Mouse (Mus musculus) embryonic fibroblast, embryonic 13.5 days (primary cell): ENCODE measurements around the gene Kyat1. TPM values are rescaled to one million over a fixed set of nuclear protein-coding genes. Genes with fewer than 3 reads are reported as not detected.
A peak's percentile ranks its signal among the peaks of the same experiment; 100 is the strongest.
"Not testable (repeated sequence)": the region's sequence is repeated elsewhere in the genome, so short reads cannot be mapped to it uniquely, and the experiment has no call there.

Experiments
- H3K27ac ChIP-seq: 2 replicates; pipeline ENCODE4 v1.5.1; 2012; ENCODE audit warnings: low read length, control low read depth, inconsistent platforms; ENCODE audit not compliant: insufficient read depth
- H3K4me1 ChIP-seq: 2 replicates; pipeline ENCODE4 v1.6.1; 2011; ENCODE audit warnings: low read length; ENCODE audit not compliant: control insufficient read depth, insufficient read depth
- H3K4me3 ChIP-seq: 2 replicates; pipeline ENCODE4 v1.5.1; 2011; ENCODE audit warnings: mild to moderate bottlenecking, control low read depth, low read length; ENCODE audit not compliant: insufficient read depth
- CTCF ChIP-seq: IDR thresholded peaks from 2 replicates; pipeline ENCODE4 v1.5.1; 2011; ENCODE audit warnings: mild to moderate bottlenecking, control low read depth, low read length, moderate library complexity, borderline replicate concordance; ENCODE audit not compliant: insufficient read depth
- POLR2A ChIP-seq: IDR thresholded peaks from 2 replicates; pipeline ENCODE4 v1.6.1; 2011; ENCODE audit warnings: low read depth, mild to moderate bottlenecking, control low read depth, low read length, moderate library complexity
- polyA plus RNA-seq: library from polyadenylated mRNA; stranded (reverse); fragments of >200 nt; gene quantifications from 2 replicates; pipeline ENCODE4 v1.2.4, GENCODE M21; 2011; ENCODE audit warnings: low read depth; ENCODE audit not compliant: missing spikeins, insufficient read length

Gene Kyat1
- polyA plus RNA-seq, 1 experiment: 5.2 TPM

DNA sequence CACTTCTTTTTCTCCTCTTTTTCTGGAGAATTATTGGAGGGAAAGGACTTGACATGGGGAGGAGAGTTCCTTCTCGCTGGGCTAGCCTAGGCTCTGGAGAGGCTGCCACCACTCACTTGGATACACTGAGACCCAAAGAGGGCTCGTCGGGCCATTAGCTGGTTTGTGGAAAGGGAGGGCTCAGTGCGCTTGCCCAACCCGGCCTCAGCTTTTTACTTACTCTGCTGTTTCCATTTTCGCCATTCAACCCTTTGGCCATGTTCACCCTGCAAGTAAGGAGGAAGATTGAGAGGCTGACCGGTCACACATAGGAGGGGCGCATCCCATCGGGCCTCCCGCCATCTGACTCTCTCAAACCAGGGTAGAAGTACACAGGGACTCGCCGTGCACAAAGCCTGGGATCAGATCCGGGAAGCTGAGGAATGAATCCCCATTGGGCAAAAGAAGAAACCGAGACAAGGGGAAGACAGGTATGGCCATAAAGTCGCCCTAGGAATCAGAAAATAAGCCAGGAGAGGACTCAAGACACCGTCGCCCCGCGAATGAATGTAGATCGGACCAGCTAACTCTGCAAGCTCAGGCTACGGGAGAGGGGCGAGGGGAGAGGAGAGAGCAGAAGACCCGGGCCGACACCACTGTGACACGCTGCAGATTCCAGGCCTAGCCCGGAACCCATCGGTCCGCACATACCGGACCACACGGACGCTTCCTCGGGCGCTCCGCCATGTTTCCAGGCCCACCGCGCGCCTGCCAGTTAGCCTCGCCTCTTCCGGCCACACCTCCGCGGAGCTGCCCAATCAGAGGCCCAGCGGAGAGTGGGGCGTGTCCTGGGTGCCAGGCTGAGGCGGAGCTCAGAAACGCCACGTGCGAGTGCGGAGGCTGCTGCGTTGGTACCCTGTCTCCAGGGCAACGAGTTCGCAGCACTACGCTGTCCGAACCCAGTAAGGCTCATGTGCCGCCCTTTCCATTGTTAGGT lies 27.7 kb downstream of the Kyat1 start, which contains the start of gene Spout1:
Gene Spout1, minus strand, starts transcription at position 760 of the 976 bp plus-strand sequence.
- TF ChIP-seq CTCF (no peak), POLR2A (peak; percentile 79)
- H3K27ac ChIP-seq: no peak within 1 kb of the TSS
- peaks cover 3% of the 10 kb centered on the region; the same call in 1 of the 2 replicates for H3K4me1 ChIP-seq
- H3K4me3 ChIP-seq: peak within 1 kb of the TSS; percentile 82

DNA sequence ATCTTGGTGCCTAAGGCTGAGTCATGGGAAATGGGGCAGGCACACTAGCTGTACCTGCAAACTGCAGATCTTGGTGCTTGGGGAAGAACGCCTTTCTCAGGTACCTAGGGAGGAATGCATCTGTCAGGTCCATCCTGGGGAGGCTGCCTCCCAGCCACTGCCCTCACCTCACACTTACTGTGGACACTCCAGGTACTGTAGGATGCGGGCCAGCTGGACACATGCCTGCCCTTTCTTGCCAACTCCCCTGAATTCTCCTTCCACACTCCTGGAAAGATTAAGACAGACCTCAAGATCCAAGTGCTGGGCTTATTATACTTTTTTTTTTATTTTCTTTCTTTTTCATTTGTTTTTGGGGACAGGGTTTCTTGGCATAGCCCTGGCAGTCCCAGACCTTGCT lies 29.1 kb downstream of the Kyat1 start:
- H3K27ac ChIP-seq: no peak overlapping the region
- no peak overlapping the region for H3K4me3 ChIP-seq
- TF ChIP-seq CTCF (no peak), POLR2A (no peak)
- H3K4me1 ChIP-seq: peaks cover 3% of the 10 kb centered on the region; the same call in 1 of the 2 replicates

DNA sequence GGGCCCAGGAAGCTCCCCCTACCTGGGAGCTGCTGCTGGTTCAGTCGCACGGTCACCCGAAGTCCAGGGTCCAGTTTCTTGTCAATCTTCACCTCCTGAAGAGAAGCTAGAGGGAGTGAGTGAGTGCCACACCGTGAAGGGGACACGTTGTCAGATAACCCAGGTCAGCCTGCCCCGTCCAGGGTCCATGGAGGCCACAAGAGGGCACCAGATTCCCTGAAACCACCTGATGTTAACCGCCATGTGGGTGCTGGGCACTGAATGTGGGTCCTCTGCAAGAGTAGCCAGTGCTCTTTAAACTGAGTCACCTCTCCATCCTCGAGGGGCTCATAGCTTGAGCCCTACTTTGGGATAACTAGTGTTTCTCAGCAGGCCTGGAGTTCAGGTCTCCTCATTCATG lies 29.8 kb downstream of the Kyat1 start:
- TF ChIP-seq CTCF: peak; percentile 28; the same call in 1 of the 2 replicates
- TF ChIP-seq POLR2A: no peak
- H3K4me3 ChIP-seq: no peak overlapping the region
- peaks cover 3% of the 10 kb centered on the region; the same call in 1 of the 2 replicates for H3K4me1 ChIP-seq
- no peak overlapping the region for H3K27ac ChIP-seq

DNA sequence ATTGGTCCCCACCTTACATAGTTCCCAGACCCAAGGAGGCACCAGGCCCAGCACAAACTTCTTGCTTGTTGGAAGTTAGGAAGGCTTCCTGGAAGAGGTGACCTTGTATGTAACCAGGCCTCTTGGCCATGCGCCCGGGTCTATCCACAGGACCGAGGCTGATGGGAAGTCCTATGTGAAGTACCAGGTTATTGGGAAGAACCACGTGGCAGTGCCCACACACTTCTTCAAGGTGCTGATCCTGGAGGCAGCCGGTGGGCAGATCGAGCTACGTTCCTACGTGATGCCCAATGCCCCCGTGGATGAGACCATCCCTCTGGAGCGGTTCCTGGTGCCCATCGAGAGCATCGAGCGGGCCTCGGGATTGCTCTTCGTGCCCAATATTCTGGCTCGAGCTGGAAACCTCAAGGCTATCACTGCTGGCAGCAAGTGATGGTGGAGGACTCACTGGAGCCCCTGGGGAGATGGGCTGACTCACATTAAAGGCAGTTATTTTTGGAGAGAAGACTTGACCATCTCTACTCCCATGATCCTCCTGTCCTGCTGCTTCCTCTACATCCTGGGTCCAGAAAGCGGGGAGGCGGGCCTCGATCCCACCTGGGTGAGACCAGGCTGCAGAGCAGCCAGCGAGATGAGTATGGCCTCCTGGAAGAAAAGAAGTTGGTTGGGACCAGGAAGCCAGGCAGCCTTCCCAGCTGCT lies 32.0 kb downstream of the Kyat1 start:
- Histone ChIP-seq H3K27ac (no peak overlapping the region), H3K4me3 (no peak overlapping the region), H3K4me1 (peaks cover 3% of the 10 kb centered on the region; the same call in 1 of the 2 replicates)
- TF ChIP-seq CTCF (no peak), POLR2A (no peak)

DNA sequence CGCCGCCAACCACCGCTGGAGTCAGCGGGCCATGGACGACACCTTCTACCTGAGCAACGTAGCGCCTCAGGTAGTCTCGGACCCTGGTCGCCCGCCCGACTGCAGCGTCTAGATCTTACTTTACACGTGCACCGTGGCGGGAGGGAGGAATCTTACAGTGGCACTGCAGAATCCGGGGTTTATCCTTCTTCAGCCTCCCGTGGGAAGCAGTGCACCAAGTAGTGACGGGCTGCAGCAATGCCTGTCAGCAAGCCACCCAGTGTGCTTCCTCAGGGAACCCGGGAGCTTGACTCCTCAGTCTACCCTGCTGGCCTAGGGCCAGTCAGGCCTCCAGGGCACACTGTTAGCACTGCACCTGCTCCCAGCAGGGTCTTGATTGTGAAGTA lies 33.7 kb downstream of the Kyat1 start:
- TF ChIP-seq CTCF (no peak), POLR2A (no peak)
- H3K27ac ChIP-seq: no peak overlapping the region

DNA sequence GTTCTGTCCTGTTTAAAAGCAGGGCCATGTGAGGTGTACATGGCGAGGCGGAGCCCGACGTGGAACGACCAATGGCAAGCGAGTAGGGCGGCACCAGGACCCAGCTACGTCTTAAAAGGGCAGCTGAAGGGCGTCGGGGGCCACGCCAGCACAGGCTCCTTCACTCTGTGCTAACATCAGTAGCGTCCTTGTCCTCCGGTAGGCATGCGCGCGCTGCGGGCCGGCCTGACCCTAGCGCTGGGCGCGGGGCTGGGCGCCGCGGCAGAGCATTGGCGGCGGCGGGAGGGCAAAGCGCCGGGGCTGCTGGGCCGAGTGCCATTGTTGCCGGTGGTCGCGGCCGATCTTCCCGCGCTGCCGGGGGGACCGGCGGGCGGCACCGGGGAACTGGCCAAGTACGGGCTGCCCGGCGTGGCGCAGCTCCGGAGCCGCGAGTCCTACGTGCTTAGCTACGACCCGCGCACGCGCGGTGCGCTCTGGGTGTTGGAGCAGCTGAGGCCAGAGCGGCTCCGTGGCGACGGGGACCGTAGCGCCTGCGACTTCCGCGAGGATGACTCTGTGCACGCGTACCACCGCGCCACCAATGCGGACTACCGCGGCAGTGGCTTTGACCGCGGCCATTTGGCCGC lies 34.2 kb downstream of the Kyat1 start, which contains the start of gene Endog:
Gene Endog, plus strand, starts transcription at position 123 of the 626 bp plus-strand sequence.
- peak; percentile 98 for TF ChIP-seq POLR2A
- no peak for TF ChIP-seq CTCF
- Histone ChIP-seq H3K27ac (0 out of 2 replicates have a peak within 1 kb of the TSS, but pooled peaks have one; percentile 28), H3K4me3 (peak within 1 kb of the TSS; percentile 49), H3K4me1 (no peaks in the 10 kb centered on the region)

More for the DNA sequence above, 33.7 kb downstream of the Kyat1 start:
- H3K4me3 ChIP-seq: peak overlapping the region; percentile 49
- H3K4me1 ChIP-seq: 0 out of 2 replicates have a peak, but pooled peaks cover under 1% of the 10 kb centered on the region

DNA sequence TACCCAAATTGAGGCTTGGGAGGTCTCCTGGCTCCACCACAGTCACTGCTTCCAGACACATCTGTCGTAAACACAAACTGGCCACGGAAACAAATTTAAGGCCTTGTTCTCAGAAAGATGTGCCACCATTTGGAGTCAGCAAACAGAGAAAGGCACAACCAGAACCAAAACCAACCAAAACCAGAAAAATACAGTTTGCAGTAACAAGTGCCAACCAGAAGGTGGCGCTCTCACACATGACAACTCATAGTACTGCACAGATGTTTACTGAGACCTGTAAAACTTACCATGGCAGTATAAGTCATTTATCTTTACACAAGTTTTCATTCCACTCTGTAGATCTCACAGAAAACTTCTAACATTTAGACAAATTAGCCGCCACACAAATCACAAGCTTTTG lies 39.0 kb downstream of the Kyat1 start:
- TF ChIP-seq CTCF (no peak), POLR2A (no peak)
- Histone ChIP-seq H3K4me3 (no peak overlapping the region), H3K27ac (no peak overlapping the region), H3K4me1 (no peaks in the 10 kb centered on the region)

DNA sequence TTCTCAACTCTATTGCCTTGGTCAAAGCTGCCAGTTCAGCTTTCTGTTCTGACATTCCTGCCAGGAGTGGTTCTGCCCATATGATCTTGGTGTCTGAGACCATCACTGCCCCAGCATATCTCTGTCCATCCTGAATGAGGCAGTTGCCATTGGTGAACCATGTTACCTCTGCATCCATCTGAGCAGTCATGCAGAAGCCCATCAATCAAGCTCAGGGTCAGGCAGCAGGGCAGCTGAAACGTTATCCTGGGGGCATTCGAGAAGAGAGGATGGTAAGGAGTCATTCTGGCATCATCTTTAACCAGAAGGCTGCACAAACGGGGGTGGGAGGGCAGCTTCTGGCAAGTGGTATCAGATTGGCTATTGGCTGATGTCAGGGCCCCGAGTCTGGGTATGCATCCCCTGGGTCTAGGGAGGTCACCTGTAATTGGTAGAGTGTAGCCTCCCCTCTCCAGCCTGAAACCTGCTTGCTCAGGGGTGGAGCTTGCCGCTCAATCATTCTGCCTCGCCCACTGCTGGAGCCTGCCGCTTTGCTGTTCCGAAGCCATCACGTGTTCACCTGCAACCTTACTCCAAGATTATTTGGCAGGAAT lies 41.2 kb downstream of the Kyat1 start:
- H3K4me3 ChIP-seq: no peak overlapping the region
- H3K4me1 ChIP-seq: no peaks in the 10 kb centered on the region
- TF ChIP-seq POLR2A (no peak), CTCF (no peak)
- no peak overlapping the region for H3K27ac ChIP-seq

DNA sequence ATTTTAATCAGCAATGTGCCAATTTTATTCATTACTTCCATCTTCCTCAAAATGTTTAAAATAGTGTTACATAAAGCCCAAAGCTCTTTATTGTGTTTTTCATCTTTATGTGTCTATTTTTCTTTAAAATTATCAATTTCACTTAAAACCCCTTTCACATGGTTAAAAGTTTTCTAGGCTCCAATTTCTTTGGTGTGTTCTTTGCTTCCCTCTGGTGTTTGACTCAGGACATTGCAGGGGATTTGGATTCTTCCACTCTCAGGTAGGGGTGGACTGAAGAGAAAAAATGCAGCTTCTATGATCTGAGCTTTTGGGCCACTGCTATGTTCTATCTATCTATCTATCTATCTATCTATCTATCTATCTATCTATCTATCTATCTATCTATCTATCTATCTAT lies 43.8 kb downstream of the Kyat1 start:
- TF ChIP-seq POLR2A (no peak), CTCF (no peak)
- H3K27ac ChIP-seq: no peak overlapping the region
- H3K4me1 ChIP-seq: no peaks in the 10 kb centered on the region
- H3K4me3 ChIP-seq: no peak overlapping the region

DNA sequence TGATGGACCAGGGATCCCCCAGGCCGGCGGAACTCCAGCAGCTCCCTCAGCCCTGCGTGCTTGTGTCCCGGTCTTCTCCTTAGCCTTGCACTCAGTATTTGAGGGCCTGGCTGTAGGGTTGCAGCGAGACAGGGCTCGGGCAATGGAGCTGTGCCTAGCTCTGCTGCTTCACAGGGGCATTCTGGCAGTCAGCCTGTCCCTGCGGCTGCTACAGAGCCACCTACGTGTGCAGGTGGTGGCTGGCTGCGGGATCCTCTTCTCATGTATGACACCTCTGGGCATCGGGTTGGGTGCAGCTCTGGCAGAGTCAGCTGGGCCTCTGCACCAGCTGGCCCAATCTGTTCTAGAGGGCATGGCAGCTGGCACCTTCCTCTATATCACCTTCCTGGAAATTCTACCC lies 45.8 kb downstream of the Kyat1 start:
- not testable (repeated sequence) for H3K4me3 ChIP-seq, H3K4me1 ChIP-seq, H3K27ac ChIP-seq
